Mouse (Mus musculus): ENCODE results near the gene Vsig2. TPM values are rescaled to one million over a fixed set of nuclear protein-coding genes. Genes with fewer than 3 reads are reported as not detected.

The Vsig2 gene
- polyA plus RNA-seq, 1 experiment from 2014 or later: 33.3 TPM

- peaks cover 2% of the 10 kb centered on the region; the same call in 1 of the 2 replicates for H3K27me3 ChIP-seq
- WGBS: 86% methylated on average over 4 of the region's 4 CpGs
These were observed 1.2 kb downstream of the Vsig2 start for GRCm38 (mm10) chr9:37540226-37540625.

DNA sequence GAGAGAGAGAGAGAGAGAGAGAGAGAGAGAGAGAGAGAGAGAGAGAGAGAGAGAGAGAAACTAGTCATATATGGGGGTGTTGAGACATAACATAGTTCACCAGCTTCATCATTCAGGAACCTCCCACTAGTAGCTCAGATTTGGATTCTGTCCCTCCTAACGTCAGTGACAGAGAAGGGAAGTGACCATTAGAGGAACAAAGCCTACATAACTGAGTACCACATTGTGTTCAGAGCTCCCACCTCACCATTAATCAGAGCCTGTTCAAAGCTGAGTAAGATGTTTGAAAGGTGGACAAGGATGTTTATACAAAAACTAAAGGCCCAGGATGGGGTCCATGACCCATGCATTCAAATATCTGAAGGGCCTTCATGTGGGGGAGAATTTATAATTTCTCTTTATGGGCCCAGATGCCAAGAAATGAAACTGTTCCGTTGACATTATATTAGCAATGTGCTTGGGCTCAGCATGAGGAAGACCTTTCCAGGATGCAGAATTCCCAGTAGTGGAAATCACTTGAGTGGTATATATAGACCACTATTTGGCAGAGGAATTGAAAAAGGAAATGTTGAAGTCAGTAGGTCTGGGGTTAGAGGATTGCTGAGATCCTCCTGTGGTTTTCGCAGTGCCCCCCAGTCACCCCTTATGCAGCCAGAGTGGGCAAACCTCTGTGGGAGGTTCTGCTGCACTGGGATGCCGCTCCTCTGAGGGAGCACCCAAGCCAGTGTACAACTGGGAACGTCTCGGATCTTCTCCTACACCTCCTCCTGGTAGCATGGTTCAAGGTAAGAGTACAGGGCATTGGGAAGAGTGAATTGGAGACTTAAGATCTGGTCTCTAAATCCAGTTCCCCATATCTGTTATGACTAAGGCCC lies 1.9 kb downstream of the Vsig2 start:
- peak overlapping the region; percentile 81 for H3K27ac ChIP-seq
- H3K36me3 ChIP-seq: 0 out of 2 replicates have a peak, but pooled peaks cover 2% of the 10 kb centered on the region
- peaks cover 9% of the 10 kb centered on the region for H3K27me3 ChIP-seq
- ATAC-seq (ENCODE audit: borderline replicate concordance, extremely low read depth, low FRiP score, low TSS enrichment): no peak
- WGBS: 67% methylated on average over 6 of the region's 6 CpGs
- H3K9ac ChIP-seq: no peak overlapping the region
- H3K4me2 ChIP-seq: no peak overlapping the region; the same call in 1 of the 2 replicates
- H3K4me1 ChIP-seq: peaks cover 28% of the 10 kb centered on the region
- H3K4me3 ChIP-seq: no peak overlapping the region
- H3K9me3 ChIP-seq: no peaks in the 10 kb centered on the region

More at GRCm38 (mm10) chr9:37540226-37540625, 1.2 kb downstream of the Vsig2 start:
- Histone ChIP-seq H3K4me2 (0 out of 2 replicates have a peak overlapping the region, but pooled peaks have one; percentile 30), H3K36me3 (0 out of 2 replicates have a peak, but pooled peaks cover 3% of the 10 kb centered on the region), H3K27ac (peak overlapping the region; percentile 58), H3K4me3 (no peak overlapping the region), H3K9ac (no peak overlapping the region), H3K4me1 (peaks cover 21% of the 10 kb centered on the region), H3K9me3 (no peaks in the 10 kb centered on the region)
- ATAC-seq (ENCODE audit: borderline replicate concordance, extremely low read depth, low FRiP score, low TSS enrichment): no peak

- Histone ChIP-seq H3K27me3 (peaks cover 16% of the 10 kb centered on the region), H3K4me2 (no peak overlapping the region), H3K9me3 (no peaks in the 10 kb centered on the region), H3K4me3 (no peak overlapping the region), H3K36me3 (no peaks in the 10 kb centered on the region), H3K9ac (no peak overlapping the region), H3K27ac (peak overlapping the region; percentile 81), H3K4me1 (peaks cover 29% of the 10 kb centered on the region)
- ATAC-seq (ENCODE audit: borderline replicate concordance, extremely low read depth, low FRiP score, low TSS enrichment): no peak
- 56% methylated on average over 7 of the region's 7 CpGs for WGBS
These were observed 3.0 kb downstream of the Vsig2 start for GRCm38 (mm10) chr9:37541851-37542642.

GRCm38 (mm10) chr9:37543869-37544440 lies 4.9 kb downstream of the Vsig2 start:
- peak overlapping the region; percentile 71 for H3K4me2 ChIP-seq
- ATAC-seq (ENCODE audit: borderline replicate concordance, extremely low read depth, low FRiP score, low TSS enrichment): no peak
- 32% methylated on average over 12 of the region's 12 CpGs for WGBS

GRCm38 (mm10) chr9:37544447-37545165 lies 5.6 kb downstream of the Vsig2 start:
- Histone ChIP-seq H3K36me3 (no peaks in the 10 kb centered on the region), H3K27ac (peak overlapping the region; percentile 59), H3K9ac (peak overlapping the region; percentile 27; the same call in 1 of the 2 replicates), H3K4me1 (peaks cover 28% of the 10 kb centered on the region), H3K27me3 (peaks cover 17% of the 10 kb centered on the region), H3K9me3 (no peaks in the 10 kb centered on the region), H3K4me3 (peak overlapping the region; percentile 39), H3K4me2 (peak overlapping the region; percentile 71)
- 2% methylated on average over 29 of the region's 29 CpGs for WGBS
- ATAC-seq (ENCODE audit: borderline replicate concordance, extremely low read depth, low FRiP score, low TSS enrichment): peak; percentile 63

More at GRCm38 (mm10) chr9:37543869-37544440, 4.9 kb downstream of the Vsig2 start:
- no peak overlapping the region for H3K9ac ChIP-seq
- H3K27me3 ChIP-seq: peaks cover 16% of the 10 kb centered on the region
- H3K4me3 ChIP-seq: peak overlapping the region; percentile 39
- peak overlapping the region; percentile 59 for H3K27ac ChIP-seq
- H3K9me3 ChIP-seq: no peaks in the 10 kb centered on the region
- H3K4me1 ChIP-seq: peaks cover 29% of the 10 kb centered on the region
- no peaks in the 10 kb centered on the region for H3K36me3 ChIP-seq

GRCm38 (mm10) chr9:37545166-37545610 lies 6.1 kb downstream of the Vsig2 start:
- Histone ChIP-seq H3K4me3 (peak overlapping the region; percentile 39), H3K4me1 (peaks cover 24% of the 10 kb centered on the region), H3K9me3 (no peaks in the 10 kb centered on the region), H3K27ac (no peak overlapping the region), H3K27me3 (peaks cover 21% of the 10 kb centered on the region), H3K36me3 (no peaks in the 10 kb centered on the region), H3K9ac (peak overlapping the region; percentile 27; the same call in 1 of the 2 replicates), H3K4me2 (peak overlapping the region; percentile 71)
- 14% methylated on average over 17 of the region's 17 CpGs for WGBS
- ATAC-seq (ENCODE audit: borderline replicate concordance, extremely low read depth, low FRiP score, low TSS enrichment): peak; percentile 15; the same call in 1 of the 2 replicates

DNA sequence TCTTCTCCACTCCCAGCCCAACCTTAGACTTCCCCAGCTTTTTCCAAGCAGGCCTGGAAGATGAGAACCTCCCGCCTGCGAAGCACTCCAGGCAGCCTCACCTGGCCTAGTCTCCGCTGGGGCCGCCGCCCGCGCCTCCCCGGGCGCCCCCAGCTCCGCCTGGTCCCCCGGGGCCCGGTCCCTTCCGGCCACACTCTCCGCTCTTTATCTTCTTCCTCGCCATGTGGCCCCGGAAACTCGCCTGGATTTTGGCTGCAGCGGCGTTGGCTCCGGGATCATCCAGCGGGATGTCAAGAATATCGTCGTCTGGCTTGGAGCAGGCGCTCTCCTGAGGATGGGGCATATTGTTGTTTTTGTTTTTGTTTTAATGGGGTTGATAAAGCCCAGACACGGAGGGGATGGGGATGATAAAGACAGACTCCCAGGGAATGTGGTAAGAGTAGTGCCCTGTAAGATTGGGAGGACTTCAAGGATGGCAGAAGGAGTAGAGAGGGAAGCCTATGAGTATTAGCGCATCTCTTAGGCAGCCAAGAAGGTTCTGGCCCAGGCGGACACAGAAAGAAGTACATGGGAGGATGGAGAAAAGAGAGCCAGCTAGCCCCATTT lies 6.9 kb downstream of the Vsig2 start:
- peaks cover 24% of the 10 kb centered on the region for H3K4me1 ChIP-seq
- peaks cover 29% of the 10 kb centered on the region for H3K27me3 ChIP-seq
- H3K4me3 ChIP-seq: no peak overlapping the region
- 19% methylated on average over 27 of the region's 27 CpGs for WGBS
- H3K9ac ChIP-seq: no peak overlapping the region
- H3K9me3 ChIP-seq: no peaks in the 10 kb centered on the region
- no peaks in the 10 kb centered on the region for H3K36me3 ChIP-seq
- ATAC-seq (ENCODE audit: borderline replicate concordance, extremely low read depth, low FRiP score, low TSS enrichment): no peak
- no peak overlapping the region for H3K27ac ChIP-seq
- 0 out of 2 replicates have a peak overlapping the region, but pooled peaks have one; percentile 17 for H3K4me2 ChIP-seq

DNA sequence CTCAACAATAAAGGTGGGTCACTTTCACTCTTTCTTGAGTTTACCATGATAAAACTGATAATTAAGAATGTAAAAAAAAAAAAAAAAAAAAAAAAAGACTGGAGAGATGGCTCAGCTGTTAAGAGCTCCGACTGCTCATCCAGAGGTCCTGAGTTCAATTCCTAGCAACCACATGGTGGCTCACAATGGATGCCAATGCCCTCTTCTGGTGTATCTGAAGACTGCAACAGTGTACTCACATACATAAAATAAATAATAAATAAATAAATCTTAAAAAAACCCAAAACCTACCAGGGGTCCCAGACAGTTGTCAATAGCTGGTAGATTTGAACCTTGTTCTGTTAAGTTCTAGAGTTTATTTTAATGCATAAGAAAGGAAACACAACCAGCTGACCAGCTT lies 7.8 kb downstream of the Vsig2 start:
- peaks cover 31% of the 10 kb centered on the region for H3K4me1 ChIP-seq
- H3K4me2 ChIP-seq: no peak overlapping the region
- no peak overlapping the region for H3K27ac ChIP-seq
- 75% methylated on average over 1 of the region's 1 CpGs for WGBS
- ATAC-seq (ENCODE audit: borderline replicate concordance, extremely low read depth, low FRiP score, low TSS enrichment): no peak
- no peak overlapping the region for H3K9ac ChIP-seq
- no peaks in the 10 kb centered on the region for H3K9me3 ChIP-seq
- H3K36me3 ChIP-seq: no peaks in the 10 kb centered on the region
- peaks cover 37% of the 10 kb centered on the region for H3K27me3 ChIP-seq
- no peak overlapping the region for H3K4me3 ChIP-seq

DNA sequence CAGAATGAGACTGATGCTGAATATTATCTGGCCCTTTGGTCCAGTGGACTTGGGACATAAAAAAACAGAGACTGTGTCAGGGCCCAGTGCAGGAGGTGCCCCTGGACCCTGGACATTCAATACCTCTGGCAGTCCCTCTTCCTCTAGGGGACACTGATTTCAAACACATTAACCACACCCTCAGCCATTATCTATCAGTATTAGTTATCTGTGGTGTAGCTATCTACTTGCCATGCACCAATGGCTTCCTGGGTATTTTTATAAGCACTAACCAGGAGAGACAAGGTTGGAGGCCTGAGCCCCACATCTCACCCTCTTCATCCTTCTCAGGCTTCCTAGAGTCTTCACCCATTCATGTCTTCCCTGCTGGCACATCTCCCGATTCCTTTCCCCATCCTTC lies 11.4 kb downstream of the Vsig2 start:
- no peak overlapping the region for H3K4me2 ChIP-seq
- no peak overlapping the region for H3K9ac ChIP-seq
- no peaks in the 10 kb centered on the region for H3K9me3 ChIP-seq
- ATAC-seq (ENCODE audit: borderline replicate concordance, extremely low read depth, low FRiP score, low TSS enrichment): no peak
- WGBS: 72% methylated on average over 1 of the region's 1 CpGs
- H3K36me3 ChIP-seq: no peaks in the 10 kb centered on the region
- H3K4me3 ChIP-seq: no peak overlapping the region
- H3K4me1 ChIP-seq: peaks cover 24% of the 10 kb centered on the region
- no peak overlapping the region for H3K27ac ChIP-seq
- H3K27me3 ChIP-seq: peaks cover 43% of the 10 kb centered on the region

DNA sequence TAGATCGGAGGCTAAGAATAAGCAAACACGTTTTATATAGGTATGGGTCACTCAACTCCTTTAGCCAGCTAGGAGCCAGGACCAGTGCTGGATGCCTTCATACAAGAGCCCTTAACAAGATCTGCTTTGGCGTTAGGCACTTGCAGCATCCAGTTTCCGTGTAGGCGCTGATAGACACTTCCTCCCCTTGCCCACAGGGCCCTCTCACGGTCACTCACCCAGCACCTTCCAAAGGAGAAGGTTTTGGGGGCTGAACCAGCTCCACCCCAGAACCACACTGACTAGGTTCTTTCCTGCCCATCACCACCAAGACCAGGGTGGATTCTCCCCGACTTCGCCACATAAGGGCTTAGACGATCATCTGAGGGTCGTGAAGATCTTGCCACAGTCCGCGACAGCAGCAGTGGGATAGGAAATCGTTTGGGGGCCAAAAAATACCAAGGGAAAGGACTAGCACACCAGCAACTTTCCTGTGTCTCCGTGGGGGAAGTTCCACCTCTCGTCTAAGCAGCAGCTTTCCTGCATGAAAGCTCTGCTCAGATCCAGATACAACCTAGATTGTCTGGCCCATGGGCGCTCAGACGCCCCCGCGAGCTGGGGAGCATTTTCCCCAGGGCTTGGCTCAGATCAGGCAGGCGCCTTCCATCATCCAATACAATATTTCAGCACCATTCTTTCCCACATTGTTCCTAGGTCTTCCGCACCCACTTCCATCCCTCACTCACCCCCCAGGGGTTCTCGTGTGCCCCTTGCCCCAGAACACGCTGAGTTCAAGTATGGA lies 12.9 kb downstream of the Vsig2 start:
- peak; percentile 19; the same call in 1 of the 2 replicates for ATAC-seq (ENCODE audit: borderline replicate concordance, extremely low read depth, low FRiP score, low TSS enrichment)
- Histone ChIP-seq H3K27ac (no peak overlapping the region), H3K27me3 (peaks cover 31% of the 10 kb centered on the region), H3K4me3 (peak overlapping the region; percentile 47), H3K36me3 (no peaks in the 10 kb centered on the region), H3K9ac (peak overlapping the region; percentile 37; the same call in 1 of the 2 replicates), H3K9me3 (no peaks in the 10 kb centered on the region), H3K4me1 (peaks cover 18% of the 10 kb centered on the region), H3K4me2 (peak overlapping the region; percentile 83)
- WGBS: 2% methylated on average over 23 of the region's 23 CpGs
